Mouse (Mus musculus) testis, adult 10 weeks (tissue): ENCODE data around the gene Gm9918. TPM values are rescaled to one million over a fixed set of nuclear protein-coding genes. Genes with fewer than 3 reads are reported as not detected.

ENCODE experiments used
- polyA plus RNA-seq: library from polyadenylated mRNA; stranded (reverse); fragments of 350-450 nt; fragmentation: Illumina TruSeq; extraction: RNeasy Lipid Tissue Mini Kit (QIAGEN cat#74804); gene quantifications from one replicate; pipeline ENCODE4 v1.2.3, GENCODE M21; 2014; ENCODE audit warnings: low read depth, low replicate concordance

Gm9918 gene
- not detected for polyA plus RNA-seq

GRCm38 (mm10) chr15:102270274-102270960 is at the start of gene Gm9918:
Gm9918 (plus strand) TSS chr15:102270563.

GRCm38 (mm10) chr15:102231748-102232147 is 38.6 kb upstream of the Gm9918 start, which contains the start of gene Itgb7:
Itgb7 (minus strand) TSS chr15:102231944.

GRCm38 (mm10) chr15:102257202-102258075 is 12.9 kb upstream of the Gm9918 start, which contains the start of gene Rarg:
Rarg (minus strand) TSS chr15:102257517.

GRCm38 (mm10) chr15:102279092-102279782 is 8.9 kb downstream of the Gm9918 start, which contains the start of gene Mfsd5:
Mfsd5 (plus strand) TSS chr15:102279454.

GRCm38 (mm10) chr15:102295633-102296367 is 25.4 kb downstream of the Gm9918 start, which contains the start of gene Espl1:
Espl1 (plus strand) TSS chr15:102296266.

Other genes with a start within 250 kb of the Gm9918 start
- gene Krt18, start 242.4 kb upstream of the Gm9918 start, polyA plus RNA-seq: not detected
- gene Eif4b, start 196.8 kb upstream of the Gm9918 start, polyA plus RNA-seq: 54.3 TPM
- 3.6 TPM for gene Tns2, start 170.2 kb upstream of the Gm9918 start, polyA plus RNA-seq
- gene Spryd3, start 134.3 kb upstream of the Gm9918 start, polyA plus RNA-seq: 0.81 TPM
- 0.57 TPM for gene Igfbp6, start 126.2 kb upstream of the Gm9918 start, polyA plus RNA-seq
- not detected for gene Soat2, start 120.0 kb upstream of the Gm9918 start, polyA plus RNA-seq
- 10.3 TPM for gene Zfp740, start 67.3 kb upstream of the Gm9918 start, polyA plus RNA-seq
- 5.8 TPM for gene Csad, start 65.8 kb upstream of the Gm9918 start, polyA plus RNA-seq
- gene Itgb7, start 38.6 kb upstream of the Gm9918 start, polyA plus RNA-seq: not detected
- gene Rarg, start 13.0 kb upstream of the Gm9918 start, polyA plus RNA-seq: 1.2 TPM
- gene Mfsd5, start 8.9 kb downstream of the Gm9918 start, polyA plus RNA-seq: 0.20 TPM
- gene Espl1, start 25.7 kb downstream of the Gm9918 start, polyA plus RNA-seq: 5.2 TPM
- gene Pfdn5, start 55.6 kb downstream of the Gm9918 start, polyA plus RNA-seq: 178 TPM
- 8.8 TPM for gene Myg1, start 61.1 kb downstream of the Gm9918 start, polyA plus RNA-seq
- gene Aaas, start 80.2 kb downstream of the Gm9918 start, polyA plus RNA-seq: 10.5 TPM
- gene Sp7, start 96.6 kb downstream of the Gm9918 start, polyA plus RNA-seq: 0.06 TPM
- gene Sp1, start 135.6 kb downstream of the Gm9918 start, polyA plus RNA-seq: 42.2 TPM
- 3.7 TPM for gene Amhr2, start 174.8 kb downstream of the Gm9918 start, polyA plus RNA-seq
- 5.6 TPM for gene Prr13, start 188.5 kb downstream of the Gm9918 start, polyA plus RNA-seq
- 1,121 TPM for gene Pcbp2, start 200.0 kb downstream of the Gm9918 start, polyA plus RNA-seq
- not detected for gene Gm10337, start 233.2 kb downstream of the Gm9918 start, polyA plus RNA-seq
- gene Map3k12, start 246.5 kb downstream of the Gm9918 start, polyA plus RNA-seq: 1.4 TPM
- 7.4 TPM for gene Tarbp2, start 247.6 kb downstream of the Gm9918 start, polyA plus RNA-seq